Mouse (Mus musculus): Measurements from ENCODE around the gene Dpp4.

Gene Dpp4

DNA sequence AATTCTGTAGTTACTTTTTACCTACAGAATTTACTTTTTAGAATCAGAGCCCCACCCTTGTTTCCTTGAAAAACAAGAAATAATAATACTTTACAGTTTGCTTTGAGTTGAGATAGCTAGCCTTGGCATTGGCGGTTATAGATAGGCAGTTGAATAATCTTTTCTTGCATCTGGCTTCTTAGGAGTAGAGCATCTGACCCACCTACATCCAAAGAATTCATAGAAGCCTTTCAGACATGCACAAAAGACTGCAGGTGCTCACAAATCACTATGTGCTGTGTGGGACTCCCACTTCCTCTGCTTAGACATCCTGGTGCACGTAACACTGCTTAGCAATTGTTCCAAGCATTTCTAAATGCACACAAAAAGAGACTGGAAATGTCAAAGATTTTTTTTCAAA is 127.0 kb downstream of the Dpp4 start:
- no peak for DNase-seq
